Mouse (Mus musculus) neutrophil, adult 5-6 weeks (primary cell): ENCODE data around the gene Klhdc8b. TPM values are rescaled to one million over a fixed set of nuclear protein-coding genes. Genes with fewer than 3 reads are reported as not detected.

Experiments
- ATAC-seq: fragments of 151-379, 151-347 bp; 2 replicates; pipeline ENCODE4 v1.8.0; 2017; ENCODE audit warnings: mild to moderate bottlenecking, moderate TSS enrichment; ENCODE audit not compliant: insufficient number of reproducible peaks, poor library complexity, low FRiP score, severe bottlenecking; ENCODE audit errors: extremely low read depth
- total RNA-seq: library from RNA; stranded (forward); fragments of 200-1000 nt; gene quantifications from 2 replicates; pipeline ENCODE4 v1.2.3, GENCODE M21; 2017

The Klhdc8b gene
- total RNA-seq = 2.9 and 5.7 TPM in 2 replicates

- ATAC-seq = no peak
Measured at GRCm38 (mm10) chr9:108461181-108461631, at the start of gene Klhdc8b. Gene Klhdc8b (minus strand): TSS chr9:108461581.

GRCm38 (mm10) chr9:108508776-108509175 lies 47.4 kb upstream of the Klhdc8b start:
- no peak for ATAC-seq

- ATAC-seq = peak; percentile 98
Measured at GRCm38 (mm10) chr9:108507619-108508434, 46.4 kb upstream of the Klhdc8b start, which contains the start of gene Qars. Gene Qars (plus strand): TSS chr9:108507706.

GRCm38 (mm10) chr9:108506901-108507300 lies 45.5 kb upstream of the Klhdc8b start:
- ATAC-seq = no peak

- no peak for ATAC-seq
Measured at GRCm38 (mm10) chr9:108499943-108500342, 38.6 kb upstream of the Klhdc8b start.

GRCm38 (mm10) chr9:108499231-108499630 lies 37.9 kb upstream of the Klhdc8b start:
- ATAC-seq = no peak

- ATAC-seq = no peak
Measured at GRCm38 (mm10) chr9:108494905-108495304, 33.5 kb upstream of the Klhdc8b start.

- no peak for ATAC-seq
Measured at GRCm38 (mm10) chr9:108494146-108494825, 32.9 kb upstream of the Klhdc8b start.

- ATAC-seq = no peak
Measured at GRCm38 (mm10) chr9:108493246-108493645, 31.9 kb upstream of the Klhdc8b start.

- 0 out of 2 replicates have a peak, but pooled peaks have one; percentile 2 for ATAC-seq
Measured at GRCm38 (mm10) chr9:108492043-108492750, 30.8 kb upstream of the Klhdc8b start.

- no peak for ATAC-seq
Measured at GRCm38 (mm10) chr9:108491286-108491580, 29.9 kb upstream of the Klhdc8b start.

- ATAC-seq = peak; percentile 89
Measured at GRCm38 (mm10) chr9:108490559-108491285, 29.3 kb upstream of the Klhdc8b start, which contains the start of gene Usp19. Gene Usp19 (plus strand): TSS chr9:108490602.

- no peak for ATAC-seq
Measured at GRCm38 (mm10) chr9:108489702-108490558, 28.5 kb upstream of the Klhdc8b start.

- ATAC-seq = no peak
Measured at GRCm38 (mm10) chr9:108489215-108489614, 27.8 kb upstream of the Klhdc8b start.

- no peak for ATAC-seq
Measured at GRCm38 (mm10) chr9:108488403-108488802, 27.0 kb upstream of the Klhdc8b start.

GRCm38 (mm10) chr9:108486973-108487530 lies 25.7 kb upstream of the Klhdc8b start:
- ATAC-seq = no peak

- no peak for ATAC-seq
Measured at GRCm38 (mm10) chr9:108485301-108485875, 24.0 kb upstream of the Klhdc8b start.
